Mouse (Mus musculus) heart, adult 2 months (tissue): ENCODE data around the gene Atp5mpl. TPM values are rescaled to one million over a fixed set of nuclear protein-coding genes. Genes with fewer than 3 reads are reported as not detected.

ENCODE experiments used
- DNase-seq, 2 experiments: peaks; one replicate each; pipeline ENCODE4 v3.0.0; 2021
- H3K27ac ChIP-seq: fragments of 200-600 bp; 2 replicates; pipeline ENCODE4 v1.8.1; 2022
- H3K27me3 ChIP-seq: fragments of 200-500 bp; 2 replicates; pipeline ENCODE4 v1.6.1; 2012; ENCODE audit warnings: mild to moderate bottlenecking, low read length, inconsistent platforms, mixed read lengths; ENCODE audit not compliant: control insufficient read depth, insufficient read depth
- H3K36me3 ChIP-seq: fragments of 200-500 bp; 2 replicates; pipeline ENCODE4 v1.6.1; 2012; ENCODE audit warnings: low read length, inconsistent platforms; ENCODE audit not compliant: control insufficient read depth, insufficient read depth
- H3K4me1 ChIP-seq: fragments of 200-500 bp; 2 replicates; pipeline ENCODE4 v1.6.1; 2011; ENCODE audit warnings: low read length; ENCODE audit not compliant: control insufficient read depth, insufficient read depth
- H3K4me3 ChIP-seq: fragments of 200-600 bp; 2 replicates; pipeline ENCODE4 v1.8.1; 2022
- H3K79me2 ChIP-seq: fragments of 200-500 bp; replicated peaks from 2 replicates; pipeline ENCODE4 v1.6.1; 2012; ENCODE audit warnings: mild to moderate bottlenecking, inconsistent platforms, low read length, moderate library complexity, mixed read lengths; ENCODE audit not compliant: control insufficient read depth, insufficient read depth
- H3K9ac ChIP-seq: fragments of 200-500 bp; 2 replicates; pipeline ENCODE4 v1.6.1; 2012; ENCODE audit warnings: low read depth, mild to moderate bottlenecking, control low read depth, inconsistent platforms, low read length, mixed read lengths
- CTCF ChIP-seq: fragments of 200-600 bp; IDR thresholded peaks from 2 replicates; pipeline ENCODE4 v1.8.1; 2022; ENCODE audit warnings: antibody characterized with exemption, mild to moderate bottlenecking, moderate library complexity
- EP300 ChIP-seq: fragments of 200-500 bp; IDR thresholded peaks from 2 replicates; pipeline ENCODE4 v1.6.1; 2011; ENCODE audit warnings: low read depth, low read length, control low read depth; ENCODE audit not compliant: insufficient read depth
- POLR2A ChIP-seq: fragments of 200-500 bp; IDR thresholded peaks from 2 replicates; pipeline ENCODE4 v1.6.1; 2011; ENCODE audit warnings: mild to moderate bottlenecking, low read depth, low read length, control low read depth; ENCODE audit not compliant: insufficient read depth
- WGBS: fragments of 180-500 bp; shearing (Covaris S2); methylation state at CpG from one replicate; pipeline ENCODE4 v1.1.7; 2018; 5-methylcytosine and 5-hydroxymethylcytosine counted together
- intact Hi-C: fragments of 180-260 bp; cut with DNase I; formaldehyde crosslinking; loops from one replicate; pipeline ENCODE4 v1.15.1; 2025
- polyA plus RNA-seq: library from polyadenylated mRNA; depleted of rRNA; stranded (reverse); fragments of >200 nt; gene quantifications from 2 replicates; pipeline ENCODE4 v1.2.3, GENCODE M21; 2012
- total RNA-seq, 2 experiments: library from RNA; stranded (reverse); gene quantifications; 2 replicates each; pipeline ENCODE4 v1.2.3; 2021

The Atp5mpl gene
- total and polyA plus RNA-seq, 3 experiments, result 163 to 1,298 (median 1,131) TPM

- intact Hi-C loops, result no loop called here
- TF ChIP-seq CTCF (no peak), EP300 (no peak)
- Histone ChIP-seq H3K4me3 (no peak overlapping the region), H3K36me3 (no peaks in the 10 kb centered on the region), H3K27me3 (no peaks in the 10 kb centered on the region), H3K79me2 (no peaks in the 10 kb centered on the region), H3K9ac (no peak overlapping the region), H3K4me1 (no peaks in the 10 kb centered on the region), H3K27ac (no peak overlapping the region)
- 84% methylated on average over 2 of the region's 2 CpGs for WGBS
- DNase-seq, result no peak
Observed at GRCm38 (mm10) chr12:111995161-111995560, 28.4 kb upstream of the Atp5mpl start.

- no peaks in the 10 kb centered on the region for H3K27me3 ChIP-seq
- no peak overlapping the region for H3K9ac ChIP-seq
- no peak overlapping the region for H3K4me3 ChIP-seq
- intact Hi-C loops, result no loop called here
- H3K4me1 ChIP-seq, result no peaks in the 10 kb centered on the region
- 85% methylated on average over 5 of the region's 5 CpGs for WGBS
- H3K79me2 ChIP-seq, result no peaks in the 10 kb centered on the region
- no peak for DNase-seq
- TF ChIP-seq CTCF, result no peak
- no peak for TF ChIP-seq EP300
- TF ChIP-seq POLR2A, result no peak
- H3K27ac ChIP-seq, result no peak overlapping the region
- no peaks in the 10 kb centered on the region for H3K36me3 ChIP-seq
Observed at GRCm38 (mm10) chr12:111992626-111993025, 25.8 kb upstream of the Atp5mpl start.

- Histone ChIP-seq H3K9ac (no peak overlapping the region), H3K4me3 (no peak overlapping the region), H3K36me3 (no peaks in the 10 kb centered on the region), H3K27ac (no peak overlapping the region), H3K4me1 (no peaks in the 10 kb centered on the region), H3K27me3 (no peaks in the 10 kb centered on the region), H3K79me2 (no peaks in the 10 kb centered on the region)
- WGBS, result 40% methylated on average over 9 of the region's 9 CpGs
- TF ChIP-seq EP300 (no peak), POLR2A (no peak), CTCF (no peak)
- intact Hi-C loops, result no loop called here
- DNase-seq, result no peak
Observed at GRCm38 (mm10) chr12:111986756-111987155, 20.0 kb upstream of the Atp5mpl start.

GRCm38 (mm10) chr12:111983165-111983564 is 16.4 kb upstream of the Atp5mpl start:
- H3K27ac ChIP-seq, result no peak overlapping the region
- WGBS, result 60% methylated on average over 2 of the region's 2 CpGs
- DNase-seq, result no peak
- H3K36me3 ChIP-seq, result no peaks in the 10 kb centered on the region
- H3K4me1 ChIP-seq, result peaks cover 2% of the 10 kb centered on the region; the same call in 1 of the 2 replicates
- no peaks in the 10 kb centered on the region for H3K79me2 ChIP-seq
- H3K9ac ChIP-seq, result no peak overlapping the region
- no peaks in the 10 kb centered on the region for H3K27me3 ChIP-seq
- no peak overlapping the region for H3K4me3 ChIP-seq
- TF ChIP-seq POLR2A, result no peak
- TF ChIP-seq EP300, result no peak
- no peak for TF ChIP-seq CTCF
- intact Hi-C loops, result no loop called here

GRCm38 (mm10) chr12:111981831-111982230 is 15.1 kb upstream of the Atp5mpl start:
- Histone ChIP-seq H3K9ac (no peak overlapping the region), H3K36me3 (no peaks in the 10 kb centered on the region), H3K79me2 (no peaks in the 10 kb centered on the region), H3K27ac (no peak overlapping the region), H3K4me3 (no peak overlapping the region), H3K27me3 (no peaks in the 10 kb centered on the region), H3K4me1 (peaks cover 3% of the 10 kb centered on the region; the same call in 1 of the 2 replicates)
- no peak for TF ChIP-seq POLR2A
- no peak for TF ChIP-seq EP300
- no peak for TF ChIP-seq CTCF
- intact Hi-C loops, result no loop called here
- WGBS, result 77% methylated on average over 8 of the region's 8 CpGs
- DNase-seq, result no peak

- H3K27ac ChIP-seq, result no peak within 1 kb of the TSS
- WGBS, result 41% methylated on average over 6 of the region's 6 CpGs
- intact Hi-C loops, result no loop called here
- no peaks in the 10 kb centered on the region for H3K36me3 ChIP-seq
- peaks cover 3% of the 10 kb centered on the region; the same call in 1 of the 2 replicates for H3K4me1 ChIP-seq
- H3K79me2 ChIP-seq, result no peaks in the 10 kb centered on the region
- no peak for TF ChIP-seq POLR2A
- TF ChIP-seq EP300, result no peak
- no peak for TF ChIP-seq CTCF
- H3K4me3 ChIP-seq, result no peak within 1 kb of the TSS
- DNase-seq, result no peak
- H3K27me3 ChIP-seq, result no peaks in the 10 kb centered on the region
- H3K9ac ChIP-seq, result no peak within 1 kb of the TSS
Observed at GRCm38 (mm10) chr12:111980887-111981367, 14.2 kb upstream of the Atp5mpl start, which contains the start of gene Rd3l. Gene Rd3l, minus strand, starts transcription at chr12:111981317.
